Comparison of ENCODE assay signal across 16 mouse cellular contexts in the genomic region with DNA sequence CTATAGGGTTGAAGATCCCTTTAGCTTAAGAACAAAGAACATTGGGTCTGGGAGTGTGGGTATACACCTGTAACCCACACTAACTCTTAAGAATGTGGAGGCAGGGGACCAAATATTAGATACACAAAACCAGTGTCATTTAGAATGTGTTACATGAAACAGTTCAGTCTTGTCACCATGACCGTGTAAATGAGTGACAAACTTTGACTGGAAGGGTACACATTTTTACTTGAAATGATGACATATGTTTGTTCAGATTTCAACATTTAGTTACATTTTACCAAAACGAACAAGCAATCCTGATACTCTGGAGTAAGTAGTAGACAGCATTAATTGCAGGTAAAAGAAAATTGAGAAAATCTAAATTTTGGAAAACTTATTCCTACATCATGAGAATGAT.
"Had no signal": no experiment of that assay in that cellular context is flagged by ENCODE, and none has a peak within 500 bp of the region (broad histone marks: within the 10 kb centered on the region; RNA-seq: fewer than 3 reads in every experiment).

No protein-coding gene starts in this region.

- H3K36me3 ChIP-seq: neural tube, embryonic 13.5 days; neural tube, embryonic 15.5 days; stomach, embryonic 15.5 days had no signal

- H3K4me2 ChIP-seq: neural tube, embryonic 13.5 days; neural tube, embryonic 15.5 days; stomach, embryonic 15.5 days had no signal

- H3K9ac ChIP-seq: neural tube, embryonic 13.5 days; neural tube, embryonic 15.5 days; stomach, embryonic 15.5 days had no signal

- H3K27ac ChIP-seq: neural tube, embryonic 13.5 days; neural tube, embryonic 15.5 days; stomach, embryonic 15.5 days; stomach, postnatal 0 days had no signal

- H3K4me3 ChIP-seq: neural tube, embryonic 13.5 days; neural tube, embryonic 15.5 days; stomach, embryonic 15.5 days had no signal

- H3K27me3 ChIP-seq: neural tube, embryonic 13.5 days; neural tube, embryonic 15.5 days; stomach, embryonic 15.5 days had no signal

- DNase-seq: retina, postnatal 1 day; right cerebral cortex, adult 18-20 months; right cerebral cortex, postnatal 14 days; right cerebral cortex, postnatal 25 days; right cerebral cortex, postnatal 4 days; spleen, adult 18-20 months; thymus, adult 18-20 months; thymus, adult 2 months; thymus, postnatal 14 days; thymus, postnatal 25 days; thymus, postnatal 36 days; thymus, postnatal 4 days had no signal

- H3K4me1 ChIP-seq: neural tube, embryonic 13.5 days; neural tube, embryonic 15.5 days had no signal

- H3K9me3 ChIP-seq: neural tube, embryonic 13.5 days; neural tube, embryonic 15.5 days; stomach, embryonic 15.5 days had no signal
